Mouse (Mus musculus): Measurements from ENCODE around the gene Slc12a6. TPM values are rescaled to one million over a fixed set of nuclear protein-coding genes. Genes with fewer than 3 reads are reported as not detected.
A peak's percentile ranks its signal among the peaks of the same experiment; 100 is the strongest.

Gene Slc12a6
- total RNA-seq, 2 experiments from 2014 or later: 50.6 to 71.4 TPM

DNA sequence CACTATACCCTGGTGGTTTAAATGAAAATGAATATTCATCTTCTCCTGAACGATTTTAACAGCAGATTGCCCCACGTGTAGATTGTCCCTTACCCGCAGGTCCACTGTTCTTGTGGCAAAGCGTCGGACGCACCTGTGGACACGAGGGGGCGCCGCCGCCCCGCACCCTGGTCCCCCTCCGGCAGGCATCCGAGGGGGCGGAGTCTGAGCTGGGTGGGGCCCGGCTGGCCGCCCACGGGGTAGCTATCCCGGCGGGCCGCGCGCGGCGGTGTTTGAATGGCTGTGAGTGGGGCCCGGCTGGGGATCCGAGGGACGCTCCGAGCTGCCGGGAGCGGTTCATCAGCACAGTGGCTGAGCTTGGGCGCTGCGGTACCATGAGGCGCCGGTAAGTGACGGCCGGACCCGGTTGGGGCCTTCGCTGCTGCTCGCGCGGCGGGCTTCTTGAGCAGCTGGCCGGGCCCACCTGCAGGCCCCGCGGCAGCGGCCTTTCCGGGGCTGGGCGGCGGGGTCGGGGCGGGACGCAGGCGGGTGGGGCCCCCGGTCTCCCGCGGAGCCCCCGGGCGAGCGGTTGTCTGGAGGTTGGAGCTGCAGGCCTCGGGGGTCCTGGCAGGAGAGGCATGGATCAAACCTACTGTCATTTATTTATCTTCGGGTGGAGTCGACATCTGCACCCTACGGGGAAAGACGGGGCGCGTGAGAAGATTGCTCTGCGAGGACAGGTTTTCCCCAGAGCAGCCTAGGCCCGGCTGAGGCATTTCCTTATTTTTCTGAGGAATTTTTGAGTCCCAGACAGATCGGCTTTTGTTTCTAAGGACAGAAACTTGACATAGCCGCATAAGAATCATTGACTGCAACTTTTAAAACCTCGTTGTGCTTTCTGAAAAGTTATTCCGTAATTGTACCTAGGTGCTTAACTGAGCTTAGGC lies 113.6 kb downstream of the Slc12a6 start, which contains the start of gene Katnbl1:
Gene Katnbl1, plus strand, starts transcription at position 239 of the 926 bp plus-strand sequence.
- ATAC-seq (replicated peaks; ENCODE audit: poor library complexity): peak; percentile 95

DNA sequence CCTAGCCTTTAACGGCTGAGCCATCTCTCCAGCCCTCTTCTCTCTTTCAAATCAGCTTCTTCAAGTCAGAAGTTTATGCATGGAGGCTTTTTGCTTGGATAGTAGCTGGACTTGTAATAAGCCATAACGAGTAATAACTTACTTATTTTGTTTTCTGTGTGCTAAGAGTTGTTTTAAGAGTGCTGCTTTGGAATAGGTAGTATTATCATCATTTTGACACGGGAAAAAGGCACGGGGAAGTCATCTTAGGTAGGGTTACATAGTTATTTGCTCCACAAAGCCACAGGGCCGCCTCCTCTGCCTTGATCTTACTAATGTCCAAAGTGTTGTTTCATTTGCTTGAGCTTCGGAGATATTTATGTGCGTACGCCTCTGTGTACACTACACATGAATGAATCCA lies 114.5 kb downstream of the Slc12a6 start:
- ATAC-seq (replicated peaks; ENCODE audit: poor library complexity): no peak

DNA sequence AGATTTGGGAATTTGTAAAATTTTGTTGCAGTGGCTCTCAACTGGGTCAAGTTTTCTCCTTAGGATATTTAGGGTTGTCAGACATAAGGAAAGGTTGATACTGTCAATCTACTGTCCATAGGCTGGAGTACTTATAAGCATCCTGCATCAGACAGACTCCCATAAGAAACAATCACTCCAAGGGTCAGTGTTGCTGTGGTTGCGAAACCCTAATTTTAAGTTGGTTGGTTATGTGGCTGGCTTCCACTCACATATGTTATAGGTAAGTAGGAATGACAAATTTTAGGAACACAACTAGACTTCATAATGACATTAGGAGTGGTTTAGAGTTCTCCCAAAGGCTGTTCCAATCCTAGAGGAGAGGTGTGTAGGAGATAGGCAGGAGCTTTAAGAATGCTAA lies 115.6 kb downstream of the Slc12a6 start:
- ATAC-seq (replicated peaks; ENCODE audit: poor library complexity): no peak

DNA sequence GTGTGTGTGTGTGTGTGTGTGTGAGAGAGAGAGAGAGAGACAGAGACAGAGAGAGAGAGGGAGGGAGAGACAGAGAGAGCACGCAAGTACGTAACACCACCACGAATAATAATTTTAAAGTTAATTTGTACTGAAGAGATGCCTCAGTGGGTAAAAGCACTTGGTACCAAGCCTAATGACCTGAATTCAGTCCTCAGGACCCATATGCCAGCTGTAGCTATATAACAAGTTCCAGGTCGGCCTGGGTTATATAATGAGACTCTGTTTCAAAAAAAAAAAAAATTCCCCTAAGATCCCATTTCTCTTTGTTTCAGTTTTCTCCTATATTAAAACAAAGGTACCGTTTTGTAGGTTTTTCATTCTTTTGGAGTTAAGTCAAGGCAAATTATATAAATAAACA lies 125.2 kb downstream of the Slc12a6 start:
- ATAC-seq (replicated peaks; ENCODE audit: poor library complexity): no peak

DNA sequence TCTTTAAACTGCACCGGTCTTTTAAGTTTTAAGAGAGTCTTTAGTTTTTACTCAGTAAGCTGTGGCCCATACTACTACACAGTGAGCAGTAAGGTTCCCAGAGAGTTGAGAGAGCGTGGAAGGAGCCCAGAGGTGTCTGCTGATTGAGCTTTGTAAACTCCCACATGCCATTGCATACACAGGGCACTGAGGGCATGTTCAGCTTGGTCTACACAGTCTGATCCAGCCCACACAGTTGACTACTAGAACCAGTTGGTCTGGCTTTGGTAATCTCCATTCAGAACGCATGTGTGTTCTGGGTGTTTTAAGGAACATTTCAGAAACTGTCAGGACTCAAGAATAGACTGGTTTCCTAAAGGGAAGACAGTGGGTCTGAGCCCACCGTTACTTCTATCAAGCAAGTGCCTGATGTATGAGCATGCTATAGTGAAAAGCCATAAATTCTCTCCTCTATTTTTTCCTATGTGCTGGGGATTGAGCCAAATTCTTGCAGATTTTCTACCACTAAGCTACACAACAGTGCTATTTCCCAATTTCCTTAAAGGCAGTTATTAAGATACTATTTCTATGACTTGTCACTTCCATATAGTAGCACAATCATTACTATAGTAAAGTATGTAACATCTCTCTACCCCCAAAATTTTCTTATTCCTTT lies 125.8 kb downstream of the Slc12a6 start:
- ATAC-seq (replicated peaks; ENCODE audit: poor library complexity): peak; percentile 26

DNA sequence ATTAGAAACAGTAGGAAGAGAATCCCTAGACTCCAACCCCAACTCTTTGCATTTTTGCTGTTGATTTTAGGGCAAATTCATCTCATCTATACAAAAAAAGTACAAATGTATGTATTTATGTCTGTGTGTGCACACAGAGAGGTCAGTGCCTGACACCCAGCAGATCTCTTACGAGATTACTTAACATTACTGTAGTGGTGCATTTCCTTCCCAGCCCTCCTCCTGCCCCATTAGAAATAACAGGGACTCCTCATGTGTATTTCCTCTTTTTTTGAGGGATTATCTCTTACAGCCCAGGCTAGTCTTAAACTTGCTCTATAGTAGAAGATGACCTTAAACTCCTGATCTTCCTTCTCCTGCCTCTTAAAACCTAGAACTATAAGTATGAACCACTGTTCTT lies 127.1 kb downstream of the Slc12a6 start:
- ATAC-seq (replicated peaks; ENCODE audit: poor library complexity): peak; percentile 66

DNA sequence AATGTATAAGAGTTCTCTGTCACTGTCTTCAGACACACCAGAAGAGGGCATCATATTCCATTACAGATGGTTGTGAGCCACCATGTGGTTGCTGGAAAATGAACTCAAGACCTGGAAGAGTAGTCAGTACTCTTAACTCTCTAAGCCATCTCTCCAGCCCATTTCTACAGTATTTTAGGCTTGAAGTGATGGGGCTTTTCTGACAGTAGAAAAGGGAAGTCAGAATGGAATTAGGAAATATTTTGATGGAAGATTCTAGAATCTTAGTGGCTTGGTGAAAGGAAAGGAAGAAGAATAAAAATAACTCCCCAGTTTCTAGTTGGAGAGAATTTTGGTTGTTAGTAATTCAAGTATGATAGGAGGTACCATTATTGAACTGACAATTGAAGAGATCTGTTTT lies 128.3 kb downstream of the Slc12a6 start:
- ATAC-seq (replicated peaks; ENCODE audit: poor library complexity): peak; percentile 35

DNA sequence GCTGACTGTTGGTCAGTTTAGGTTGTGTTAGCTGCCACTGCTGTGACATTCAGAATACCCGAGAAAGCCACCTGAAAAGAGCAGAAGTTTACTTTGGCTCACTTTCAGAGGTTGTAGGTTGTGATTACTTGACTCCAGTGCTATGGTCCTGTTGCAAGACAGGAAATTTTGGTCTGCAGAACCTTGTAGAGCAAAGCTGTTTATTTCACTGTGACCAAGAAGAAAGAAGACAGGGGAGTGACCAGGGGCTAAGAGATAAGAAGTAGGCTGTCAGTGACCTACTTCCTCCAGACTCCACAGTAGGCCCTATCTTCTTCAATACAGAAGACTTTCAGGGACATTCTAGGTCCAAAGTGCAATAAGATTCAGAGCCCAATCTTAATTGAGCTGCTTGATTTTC lies 131.0 kb downstream of the Slc12a6 start:
- peak; percentile 63 for ATAC-seq (replicated peaks; ENCODE audit: poor library complexity)

DNA sequence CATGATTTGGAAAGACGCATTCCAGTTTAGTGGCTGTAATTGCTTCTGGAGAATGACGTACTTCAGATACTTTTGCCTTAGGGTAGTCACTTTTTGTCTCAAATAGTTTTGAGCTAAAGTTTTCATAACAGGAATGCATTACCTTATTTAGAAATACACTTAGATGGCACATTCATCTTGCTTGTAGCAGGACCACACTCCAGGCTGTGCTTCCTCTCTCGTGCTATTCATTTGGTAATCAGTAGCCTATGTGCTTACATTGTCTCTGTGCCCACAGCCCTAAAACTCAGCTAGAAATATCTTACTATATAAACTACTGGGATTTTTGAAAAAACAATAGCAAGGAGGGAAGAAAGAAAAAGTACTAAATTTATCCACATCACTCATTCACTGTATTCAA lies 141.4 kb downstream of the Slc12a6 start:
- ATAC-seq (replicated peaks; ENCODE audit: poor library complexity): no peak

Other genes with a start within 250 kb of the Slc12a6 start
- not detected in 2 replicates for gene Olfr1311, start 241.4 kb upstream of the Slc12a6 start, total RNA-seq (2015)
- not detected in 2 replicates for gene Olfr1311, start 241.4 kb upstream of the Slc12a6 start, total RNA-seq (2017)
- not detected in 2 replicates for gene Olfr1312, start 215.6 kb upstream of the Slc12a6 start, total RNA-seq (2015)
- gene Olfr1312, start 215.6 kb upstream of the Slc12a6 start, total RNA-seq (2017): not detected in 2 replicates
- not detected in 2 replicates for gene Olfr1313, start 188.0 kb upstream of the Slc12a6 start, total RNA-seq (2015)
- gene Olfr1313, start 188.0 kb upstream of the Slc12a6 start, total RNA-seq (2017): not detected in 2 replicates
- not detected in 2 replicates for gene Olfr1314, start 169.0 kb upstream of the Slc12a6 start, total RNA-seq (2015)
- not detected in 2 replicates for gene Olfr1314, start 169.0 kb upstream of the Slc12a6 start, total RNA-seq (2017)
- gene Olfr1315-ps1, start 150.4 kb upstream of the Slc12a6 start, total RNA-seq (2015): not detected in 2 replicates
- gene Olfr1315-ps1, start 150.4 kb upstream of the Slc12a6 start, total RNA-seq (2017): not detected in 2 replicates
- gene Olfr1316, start 130.8 kb upstream of the Slc12a6 start, total RNA-seq (2015): not detected in 2 replicates
- gene Olfr1316, start 130.8 kb upstream of the Slc12a6 start, total RNA-seq (2017): not detected in 2 replicates
- not detected in 2 replicates for gene Olfr1317, start 125.5 kb upstream of the Slc12a6 start, total RNA-seq (2015)
- not detected in 2 replicates for gene Olfr1317, start 125.5 kb upstream of the Slc12a6 start, total RNA-seq (2017)
- gene Olfr1318, start 111.6 kb upstream of the Slc12a6 start, total RNA-seq (2015): not detected in 2 replicates
- not detected in 2 replicates for gene Olfr1318, start 111.6 kb upstream of the Slc12a6 start, total RNA-seq (2017)
- gene Lpcat4, start 26.4 kb upstream of the Slc12a6 start, total RNA-seq (2015): 20.5 and 25.2 TPM in 2 replicates
- 7.8 and 8.5 TPM in 2 replicates for gene Lpcat4, start 26.4 kb upstream of the Slc12a6 start, total RNA-seq (2017)
- gene Nutm1, start 6.5 kb upstream of the Slc12a6 start, total RNA-seq (2015): not detected in 2 replicates
- gene Nutm1, start 6.5 kb upstream of the Slc12a6 start, total RNA-seq (2017): not detected in 2 replicates
- gene Nop10, start 3.9 kb upstream of the Slc12a6 start, total RNA-seq (2015): 153 and 154 TPM in 2 replicates
- 182 and 256 TPM in 2 replicates for gene Nop10, start 3.9 kb upstream of the Slc12a6 start, total RNA-seq (2017)
- gene Gm21985, start 489 bp downstream of the Slc12a6 start, total RNA-seq (2015): 0.17 TPM in 1 of 2 replicates, not detected in the other
- gene Gm21985, start 489 bp downstream of the Slc12a6 start, total RNA-seq (2017): 0.57 and 1.3 TPM in 2 replicates
- gene Emc4, start 102.2 kb downstream of the Slc12a6 start, total RNA-seq (2015): 97.1 and 106 TPM in 2 replicates
- gene Emc4, start 102.2 kb downstream of the Slc12a6 start, total RNA-seq (2017): 73.0 and 77.6 TPM in 2 replicates
- 20.3 and 24.7 TPM in 2 replicates for gene Katnbl1, start 113.4 kb downstream of the Slc12a6 start, total RNA-seq (2015)
- gene Katnbl1, start 113.4 kb downstream of the Slc12a6 start, total RNA-seq (2017): 15.7 and 20.2 TPM in 2 replicates
- 14.6 and 16.7 TPM in 2 replicates for gene Emc7, start 189.2 kb downstream of the Slc12a6 start, total RNA-seq (2015)
- 9.0 and 10.5 TPM in 2 replicates for gene Emc7, start 189.2 kb downstream of the Slc12a6 start, total RNA-seq (2017)
- gene Chrm5, start 214.9 kb downstream of the Slc12a6 start, total RNA-seq (2015): not detected in 2 replicates
- not detected in 2 replicates for gene Chrm5, start 214.9 kb downstream of the Slc12a6 start, total RNA-seq (2017)
- 18.7 and 19.6 TPM in 2 replicates for gene Aven, start 227.1 kb downstream of the Slc12a6 start, total RNA-seq (2015)
- 30.9 and 41.0 TPM in 2 replicates for gene Aven, start 227.1 kb downstream of the Slc12a6 start, total RNA-seq (2017)